Mouse (Mus musculus) left cerebral cortex, adult 11 months (tissue): Measurements from ENCODE around the gene Mrps7.

Source experiments
- DNase-seq: peaks from one replicate; pipeline ENCODE4 v3.0.0; 2022; ENCODE audit warnings: low spot score

Mrps7 gene

DNA sequence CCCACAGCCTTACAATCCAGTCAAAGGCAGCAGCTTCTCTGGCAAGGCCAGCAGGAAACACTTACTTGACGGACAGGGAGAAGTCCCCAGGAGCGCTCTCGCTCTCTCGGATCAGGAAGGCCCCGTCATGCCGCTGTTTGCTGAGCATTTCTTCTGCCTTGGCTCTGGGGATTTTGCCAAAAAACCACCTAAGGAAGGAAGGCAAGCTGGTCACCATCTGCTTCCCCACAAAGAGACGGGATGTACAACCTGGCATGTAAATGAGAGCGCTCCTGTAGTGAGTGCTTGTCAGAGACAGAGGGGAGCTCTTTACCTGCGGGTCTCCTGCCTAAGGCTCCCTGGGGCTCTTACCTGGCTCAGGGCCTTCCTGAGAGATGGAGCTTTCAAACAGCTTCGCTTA lies 46.0 kb downstream of the Mrps7 start:
- DNase-seq: no peak

DNA sequence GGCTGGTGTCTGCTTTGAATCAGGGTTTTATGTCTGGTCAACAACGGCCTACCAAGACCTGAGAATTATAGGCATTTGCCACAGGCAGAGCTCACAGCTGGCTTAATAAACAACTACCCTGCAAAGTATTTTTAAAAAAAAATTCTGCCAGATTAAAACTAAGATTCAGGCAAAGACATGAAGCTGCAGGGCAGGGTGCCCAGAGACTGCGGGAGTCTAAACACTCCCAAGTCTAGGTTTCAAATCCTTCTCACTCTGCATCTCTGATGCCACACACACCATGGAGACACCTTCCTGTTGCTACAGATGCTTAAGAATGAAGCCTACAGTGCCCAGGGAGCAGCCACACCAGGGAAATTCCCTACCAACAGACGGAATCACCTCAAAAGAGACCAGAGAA lies 48.0 kb downstream of the Mrps7 start:
- DNase-seq: no peak

DNA sequence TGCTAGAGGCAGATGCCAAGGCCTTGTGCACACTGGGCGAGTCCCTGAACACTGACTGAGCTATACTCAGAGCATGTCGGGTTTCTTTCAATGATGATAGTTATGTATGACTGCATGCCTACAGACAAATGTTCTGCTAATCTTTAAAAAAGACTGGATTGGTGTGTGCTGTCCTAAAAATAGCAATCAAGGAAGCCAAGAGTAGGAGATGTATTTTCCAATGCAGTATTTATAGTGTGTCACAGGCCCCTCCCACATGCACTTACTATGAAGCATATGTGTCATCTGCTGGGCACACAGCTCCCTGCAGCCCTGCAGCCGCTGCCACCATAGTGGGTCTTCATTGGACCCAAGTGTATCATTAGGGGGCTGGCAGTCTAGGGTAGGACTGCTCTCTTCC lies 49.5 kb downstream of the Mrps7 start:
- peak; percentile 61 for DNase-seq

DNA sequence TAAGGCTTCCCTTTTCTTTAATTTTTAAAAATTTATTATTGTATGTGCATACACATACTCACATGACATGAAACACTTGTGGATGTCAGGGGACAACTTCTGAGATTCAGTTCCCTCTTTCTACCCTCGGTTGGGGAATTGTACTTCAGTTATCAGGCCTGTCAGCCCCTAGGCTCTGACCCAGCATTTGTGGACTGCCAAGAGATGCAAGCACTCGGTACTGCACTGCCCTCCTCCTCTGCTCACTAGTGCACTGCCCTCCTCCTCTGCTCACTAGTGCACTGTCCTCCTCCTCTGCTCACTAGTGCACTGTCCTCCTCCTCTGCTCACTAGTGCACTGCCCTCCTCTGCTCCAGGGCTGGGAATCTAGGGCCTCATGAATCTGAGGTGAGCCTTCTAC lies 50.4 kb downstream of the Mrps7 start:
- DNase-seq: no peak
